Mouse (Mus musculus) urinary bladder, postnatal 25 days (tissue): ENCODE results near the gene Ankrd33.

Source experiments
- DNase-seq: peaks from one replicate; pipeline ENCODE4 v3.0.0; 2022; ENCODE audit warnings: low spot score

Ankrd33 gene

DNA sequence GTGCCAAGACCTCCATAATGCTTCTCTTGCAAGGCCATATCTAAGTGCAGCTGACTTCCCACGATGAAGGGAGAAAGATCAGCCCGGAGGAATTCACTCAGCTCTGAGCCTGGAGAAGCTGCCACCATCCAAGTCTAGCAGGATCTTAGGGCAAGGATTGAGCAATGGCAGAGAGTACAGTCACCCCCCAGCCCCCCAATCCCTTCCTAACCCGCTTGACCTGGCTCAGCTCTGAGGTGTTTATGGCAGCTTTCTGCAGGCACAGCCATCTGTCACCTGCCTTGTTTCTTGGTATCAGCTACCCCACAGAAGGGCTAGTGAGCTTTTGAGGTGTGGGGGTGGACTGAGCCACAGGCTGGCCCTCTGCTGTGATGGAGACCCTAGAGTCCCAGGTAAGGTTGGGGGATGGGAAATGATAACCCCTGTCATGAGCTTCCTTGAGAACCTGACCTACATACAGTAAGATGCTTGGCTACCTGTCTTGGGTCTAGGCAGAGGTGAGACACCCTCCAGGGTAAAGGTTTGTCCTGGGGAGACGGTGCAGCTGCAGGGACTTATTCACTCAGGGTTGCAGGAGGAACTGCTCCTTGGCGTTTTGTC lies at the start of gene Ankrd33:
Gene Ankrd33 (plus strand): TSS at position 245 of the 600 bp plus-strand sequence.
- no peak for DNase-seq

- DNase-seq = no peak
These were observed 49.1 kb upstream of the Ankrd33 start for GRCm38 (mm10) chr15:101066364-101066847.

DNA sequence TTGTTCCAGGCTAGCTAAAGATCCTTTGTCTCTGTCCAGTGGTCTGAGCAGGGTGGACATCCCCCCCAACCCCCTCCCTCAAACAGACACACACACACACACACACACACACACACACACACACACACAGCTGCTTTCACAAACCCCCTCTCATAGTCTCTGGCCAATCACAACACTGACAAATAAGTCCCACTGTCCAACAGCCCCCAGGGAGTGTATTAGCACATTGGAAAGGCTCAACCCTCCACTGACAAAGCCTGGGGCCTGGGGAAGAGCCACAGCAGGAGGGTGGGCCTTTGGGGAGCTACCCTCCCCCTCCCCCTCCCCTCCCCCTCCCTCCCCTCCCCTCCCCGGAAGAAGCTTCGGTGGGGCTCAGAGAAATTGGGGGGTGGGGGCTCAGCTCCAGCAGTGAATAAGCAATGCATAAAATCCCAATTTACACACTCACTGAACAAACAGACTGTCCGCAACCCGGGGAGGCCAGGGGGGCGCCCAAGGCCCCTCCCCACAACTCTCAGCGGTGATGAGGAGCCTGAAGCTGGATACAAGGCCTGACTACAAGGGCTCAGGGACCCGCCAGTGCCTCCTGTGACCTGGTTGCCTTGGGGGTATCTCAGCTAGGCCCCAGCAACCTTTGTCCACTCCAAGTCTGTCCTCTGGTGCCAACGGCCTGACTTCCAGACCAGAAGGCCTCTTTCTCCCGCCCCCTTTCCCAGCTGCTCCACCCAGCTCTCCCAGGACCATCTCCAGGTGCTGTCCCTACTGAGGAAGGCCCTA lies 48.4 kb upstream of the Ankrd33 start:
- DNase-seq = no peak

GRCm38 (mm10) chr15:101068029-101068428 lies 47.5 kb upstream of the Ankrd33 start:
- no peak for DNase-seq

- DNase-seq = no peak
These were observed 46.9 kb upstream of the Ankrd33 start for GRCm38 (mm10) chr15:101068671-101069070.

DNA sequence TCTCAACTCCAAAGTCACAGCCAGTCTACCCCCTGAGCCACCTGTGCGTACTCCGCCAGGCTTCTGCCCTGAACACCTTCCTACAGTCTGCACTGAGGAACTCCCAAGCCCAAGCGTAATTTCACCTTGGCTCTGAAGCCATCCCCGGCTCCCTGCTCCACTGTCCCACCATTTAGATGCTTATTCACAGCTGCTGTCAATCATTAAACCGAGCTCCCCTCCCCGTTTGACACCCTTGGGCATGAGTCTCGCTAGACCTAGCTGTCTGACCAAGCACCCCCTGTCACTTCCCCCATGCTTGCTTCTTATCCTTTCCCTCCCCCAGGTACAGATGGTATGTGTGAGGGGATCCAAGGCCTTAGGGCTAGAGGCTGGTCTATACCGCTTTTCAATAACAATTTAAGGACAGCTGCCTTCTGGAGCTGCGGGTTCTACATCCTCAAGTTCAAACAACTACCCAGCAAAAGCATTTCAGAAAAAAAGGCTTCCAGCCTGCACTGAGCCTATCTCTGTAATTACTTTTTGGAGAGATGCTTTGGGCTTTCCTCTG lies 45.8 kb upstream of the Ankrd33 start:
- no peak for DNase-seq

DNA sequence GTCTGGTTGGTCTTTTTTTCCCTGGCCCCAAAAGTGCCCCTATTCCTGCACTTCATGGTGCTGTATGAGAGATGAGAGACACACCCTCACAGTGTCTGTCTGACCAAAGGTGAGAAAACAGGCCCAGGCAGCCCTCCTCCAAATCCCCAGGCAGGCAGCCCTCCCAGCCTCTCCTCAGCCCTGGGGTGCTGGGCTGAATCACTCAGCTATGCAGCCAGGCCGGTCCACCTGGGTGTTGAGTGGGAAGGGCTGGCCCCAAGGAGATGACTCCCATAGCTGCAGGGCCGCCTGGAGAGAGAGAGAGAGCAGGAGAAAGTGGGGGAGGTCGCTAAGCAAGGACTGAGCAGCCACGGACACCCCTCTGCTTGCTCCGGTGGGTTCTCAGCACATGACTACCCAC lies 44.8 kb upstream of the Ankrd33 start:
- peak; percentile 66 for DNase-seq

DNA sequence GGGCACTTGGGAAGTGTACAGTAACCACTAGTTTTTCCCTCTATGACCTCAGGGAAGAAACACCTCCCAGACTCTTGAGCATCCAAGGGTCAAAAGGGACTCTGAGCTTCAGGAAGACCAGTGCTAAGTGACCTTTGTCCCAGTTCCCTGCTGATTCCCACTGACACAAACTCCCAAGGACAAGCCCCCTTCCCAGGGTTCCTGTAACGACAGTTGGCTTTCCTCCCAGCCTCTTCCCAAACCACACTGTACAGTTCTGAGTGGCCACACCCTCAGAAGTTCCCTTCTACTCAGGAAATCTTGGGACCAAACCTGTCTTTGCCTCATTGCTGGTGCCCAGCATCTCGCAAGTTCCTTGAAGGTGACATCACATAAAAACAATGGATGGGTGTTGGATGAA lies 42.8 kb upstream of the Ankrd33 start:
- no peak for DNase-seq

GRCm38 (mm10) chr15:101074067-101074466 lies 41.5 kb upstream of the Ankrd33 start:
- no peak for DNase-seq

GRCm38 (mm10) chr15:101075150-101075549 lies 40.4 kb upstream of the Ankrd33 start:
- no peak for DNase-seq

- DNase-seq = no peak
These were observed 39.9 kb upstream of the Ankrd33 start for GRCm38 (mm10) chr15:101075656-101076055.

GRCm38 (mm10) chr15:101076071-101077000 lies 39.2 kb upstream of the Ankrd33 start:
- no peak for DNase-seq

DNA sequence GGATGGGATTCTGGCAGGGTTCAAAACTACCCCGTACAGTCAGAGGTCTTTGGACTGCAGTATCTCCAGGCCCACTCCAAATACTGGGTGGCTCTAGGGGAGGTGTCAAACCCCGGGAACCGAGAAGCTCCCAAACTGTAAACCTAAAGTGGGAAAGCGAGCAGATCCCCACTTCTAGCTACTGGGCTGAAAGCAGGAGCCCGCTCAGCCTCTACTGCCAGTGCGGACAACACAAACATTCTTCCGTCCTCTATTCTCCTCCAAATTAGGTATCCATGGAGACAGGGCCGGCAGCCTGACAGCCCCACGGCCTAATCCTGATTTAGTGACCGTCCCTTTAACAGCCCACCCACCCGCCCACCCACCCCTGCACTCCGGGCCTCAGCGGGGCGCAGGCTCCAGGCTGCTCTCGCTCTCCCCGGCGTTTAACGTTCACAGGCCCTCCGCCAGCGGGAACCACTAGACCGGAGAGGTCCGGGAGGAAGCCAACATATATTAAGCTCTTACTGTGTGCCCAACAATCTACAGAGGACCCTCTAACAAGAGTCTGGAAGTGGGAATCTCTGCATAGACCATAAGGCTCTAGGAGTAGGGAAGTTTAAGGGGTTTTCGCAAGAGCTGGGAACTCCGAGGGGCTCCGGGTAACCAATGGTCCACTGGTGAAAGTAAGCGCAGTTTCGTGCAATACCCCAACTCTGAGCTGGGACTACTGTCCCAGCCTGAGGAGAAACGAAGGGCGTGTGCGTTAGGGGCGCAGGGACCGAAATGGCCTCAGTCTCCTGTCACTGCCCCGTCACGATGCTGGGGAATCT lies 38.3 kb upstream of the Ankrd33 start:
- no peak for DNase-seq

- DNase-seq = no peak
These were observed 37.5 kb upstream of the Ankrd33 start, which contains the start of gene Fignl2 for GRCm38 (mm10) chr15:101077813-101078730. TSS of gene Fignl2 (minus strand) at chr15:101078567.

GRCm38 (mm10) chr15:101078731-101079156 lies 36.8 kb upstream of the Ankrd33 start:
- peak; percentile 79 for DNase-seq

DNA sequence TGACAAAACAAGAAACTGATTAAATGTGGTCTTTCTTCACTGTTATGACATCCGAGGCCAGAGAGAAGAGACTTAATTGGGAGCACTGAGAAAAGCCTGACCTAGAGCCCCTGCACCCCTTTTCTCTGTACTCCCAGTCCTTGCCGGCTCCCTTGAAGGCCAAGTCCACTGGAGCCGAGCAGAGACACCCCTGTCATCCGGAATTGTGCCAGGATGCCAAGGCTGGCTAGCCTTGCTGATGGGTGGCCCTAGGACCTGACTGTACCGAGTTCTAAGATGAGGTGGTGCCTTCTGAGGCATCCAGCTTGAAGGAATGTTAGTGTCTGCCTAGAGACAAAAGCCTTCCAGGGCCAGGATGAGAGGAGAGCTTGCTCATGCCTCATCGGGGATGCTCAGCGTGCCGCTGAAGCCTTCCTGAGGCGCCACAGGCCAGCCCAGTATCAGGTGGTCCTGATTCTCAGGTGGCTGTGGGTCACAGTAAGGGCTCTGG lies 35.5 kb upstream of the Ankrd33 start:
- DNase-seq = no peak

GRCm38 (mm10) chr15:101081035-101081548 lies 34.5 kb upstream of the Ankrd33 start:
- DNase-seq = no peak

DNA sequence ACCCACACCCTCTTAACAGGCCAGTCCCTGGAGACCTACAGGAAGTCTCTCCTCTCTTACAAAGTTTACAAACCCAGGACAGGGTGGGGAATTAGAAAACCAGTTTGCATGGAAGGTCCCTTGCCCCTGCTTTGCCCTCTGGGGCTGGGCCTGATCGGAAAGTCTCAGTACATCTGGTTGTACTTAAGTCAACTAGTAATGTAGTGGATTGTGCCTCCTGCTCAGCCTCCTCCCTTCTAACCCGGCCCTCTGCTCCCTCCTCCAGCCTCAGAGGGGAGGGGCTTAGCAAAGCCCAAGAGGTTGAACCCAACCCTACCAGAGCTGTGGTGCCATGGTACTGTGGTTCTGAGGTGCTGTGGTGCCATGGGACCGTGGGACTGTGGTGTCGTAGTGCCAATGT lies 33.3 kb upstream of the Ankrd33 start:
- no peak for DNase-seq

DNA sequence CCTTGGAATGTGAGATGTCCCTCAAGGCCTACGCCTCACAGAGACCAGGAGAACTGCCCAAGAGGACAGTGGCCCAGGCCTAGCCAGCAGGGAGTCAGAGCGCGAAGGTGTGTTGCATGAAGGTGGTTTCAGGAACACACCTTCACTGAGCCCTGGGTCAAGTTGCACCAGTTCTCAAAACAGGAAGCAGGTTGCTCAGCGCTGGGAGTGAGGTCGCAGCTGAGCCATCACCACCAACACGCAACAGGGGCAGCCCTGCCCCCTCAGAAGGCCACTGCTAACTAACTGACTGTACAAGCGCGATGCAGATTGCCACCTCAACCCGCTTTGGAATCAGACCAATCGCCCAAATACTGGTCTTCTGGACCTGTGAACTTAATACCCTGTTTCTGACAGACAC lies 31.1 kb upstream of the Ankrd33 start:
- DNase-seq = no peak

- DNase-seq = no peak
These were observed 29.1 kb upstream of the Ankrd33 start for GRCm38 (mm10) chr15:101086451-101086850.
